Mouse (Mus musculus): ENCODE measurements at regions not wholly inside any gene's neighbourhood (a gene's known extent, or its start where the extent isn't known, plus 50 kb on each side); places are given as distances from the start of the nearest gene placed in this dataset.

GRCm38 (mm10) chr12:13699858-13700257 is 430.9 kb downstream of the Nbas start (continued):
- TF ChIP-seq MEF2A (IDR thresholded peaks at IDR 0.05; ENCODE audit: extremely low read depth, insufficient replicate concordance, low read depth, low read length, poor library complexity, severe bottlenecking) (no peak), ZNF384 (IDR thresholded peaks at IDR 0.05; ENCODE audit: low read depth, low read length) (no peak), RCOR1 (IDR thresholded peaks at IDR 0.05; ENCODE audit: low read depth, low read length) (no peak)

- DNase-seq (ENCODE audit: low read depth, low spot score): no peak
- Histone ChIP-seq H3K9me3 (replicated peaks; ENCODE audit: insufficient read depth, low read length) (no peaks in the 10 kb centered on the region), H3K36me3 (ENCODE audit: control insufficient read depth in 1 of 2, insufficient read depth in 2 of 2, low read length in 2 of 2) (no peaks in the 10 kb centered on the region), H3K27ac (ENCODE audit: control insufficient read depth, low read depth, low read length) (no peak overlapping the region), H3K27me3 (ENCODE audit: control insufficient read depth in 1 of 2, insufficient read depth in 2 of 2, low read length in 2 of 2) (no peaks in the 10 kb centered on the region), H3K4me3 (ENCODE audit: control insufficient read depth in 1 of 2, insufficient read depth in 1 of 2, low read depth in 2 of 2, low read length in 2 of 2) (no peak overlapping the region), H3K4me1 (ENCODE audit: control insufficient read depth in 1 of 2, insufficient read depth in 2 of 2, low read length in 2 of 2) (no peaks in the 10 kb centered on the region), H3K9ac (ENCODE audit: control insufficient read depth, low read depth, low read length, poor library complexity, severe bottlenecking) (no peak overlapping the region), H3K79me2 (ENCODE audit: control insufficient read depth, insufficient read depth, low read length, poor library complexity) (no peaks in the 10 kb centered on the region)
- TF ChIP-seq MEF2A (IDR thresholded peaks at IDR 0.05; ENCODE audit: extremely low read depth, insufficient replicate concordance, low read depth, low read length, poor library complexity, severe bottlenecking) (no peak), NELFE (IDR thresholded peaks at IDR 0.05; ENCODE audit: low read depth, low read length) (no peak), MAX (IDR thresholded peaks at IDR 0.05; ENCODE audit: low read length) (no peak), CHD1 (IDR thresholded peaks at IDR 0.05; ENCODE audit: low read depth, low read length) (no peak), USF1 (IDR thresholded peaks at IDR 0.05; ENCODE audit: low read depth, low read length) (no peak), ZMIZ1 (IDR thresholded peaks at IDR 0.05; ENCODE audit: low read depth, low read length) (no peak), CTCF (IDR thresholded peaks at IDR 0.05 in 2 of 3, conservative IDR thresholded peaks at IDR 0.05 in 1 of 3; ENCODE audit: control insufficient read depth in 1 of 3, insufficient read depth in 1 of 3, low read depth in 2 of 3, low read length in 3 of 3, poor library complexity in 1 of 3, severe bottlenecking in 1 of 3) (no peak), GABPA (IDR thresholded peaks at IDR 0.05; ENCODE audit: low read depth, low read length) (no peak), CHD2 (IDR thresholded peaks at IDR 0.05; ENCODE audit: low read length) (no peak), UBTF (IDR thresholded peaks at IDR 0.05; ENCODE audit: borderline replicate concordance, insufficient read depth, low read depth, low read length) (no peak), SIN3A (IDR thresholded peaks at IDR 0.05; ENCODE audit: low read length) (no peak), KAT2A (conservative IDR thresholded peaks at IDR 0.05; ENCODE audit: low read depth, low read length) (no peak), TCF12 (IDR thresholded peaks at IDR 0.05; ENCODE audit: low read depth, low read length) (no peak), MYC (IDR thresholded peaks at IDR 0.05; ENCODE audit: low read depth, low read length) (no peak), ELF1 (IDR thresholded peaks at IDR 0.05; ENCODE audit: low read depth, low read length) (no peak), JUND (IDR thresholded peaks at IDR 0.05; ENCODE audit: low read depth, low read length) (no peak), MAZ (IDR thresholded peaks at IDR 0.05; ENCODE audit: low read depth, low read length) (no peak), ZKSCAN1 (IDR thresholded peaks at IDR 0.05; ENCODE audit: low read depth, low read length) (no peak)
Observed at GRCm38 (mm10) chr12:13698834-13699233, 429.9 kb downstream of the Nbas start.

Data from MEL (cell line).